Mouse (Mus musculus) liver, embryonic 11.5 days (tissue): ENCODE data around the gene Gal. TPM values are rescaled to one million over a fixed set of nuclear protein-coding genes. Genes with fewer than 3 reads are reported as not detected.

ENCODE experiments used
- ATAC-seq: fragments of 200-750 bp; cut with Nextera tagmentation; replicated peaks from 2 replicates; pipeline ENCODE4 v1.8.0; 2017; ENCODE audit warnings: moderate number of reproducible peaks, mild to moderate bottlenecking, moderate TSS enrichment, moderate library complexity; ENCODE audit not compliant: low FRiP score
- DNase-seq: peaks from one replicate; pipeline ENCODE4 v3.0.0-alpha.2; 2017; ENCODE audit warnings: low spot score
- H3K27ac ChIP-seq: fragments of 300-500 bp; sonication (generic); 2 replicates; pipeline ENCODE4 v1.5.1; 2014; ENCODE audit warnings: mild to moderate bottlenecking, low read depth, low read length, control low read depth
- H3K27me3 ChIP-seq: fragments of 300-500 bp; sonication (generic); replicated peaks from 2 replicates; pipeline ENCODE4 v1.6.1; 2014; ENCODE audit warnings: low read length, mixed read lengths; ENCODE audit not compliant: control insufficient read depth, insufficient read depth
- H3K36me3 ChIP-seq: fragments of 300-500 bp; sonication (generic); 2 replicates; pipeline ENCODE4 v1.6.1; 2014; ENCODE audit warnings: mild to moderate bottlenecking, low read length, moderate library complexity, mixed read lengths; ENCODE audit not compliant: control insufficient read depth, insufficient read depth
- H3K4me1 ChIP-seq: fragments of 300-500 bp; sonication (generic); replicated peaks from 2 replicates; pipeline ENCODE4 v1.6.1; 2014; ENCODE audit warnings: low read length, mixed read lengths; ENCODE audit not compliant: control insufficient read depth, insufficient read depth
- H3K4me2 ChIP-seq: fragments of 300-500 bp; sonication (generic); 2 replicates; pipeline ENCODE4 v1.6.1; 2014; ENCODE audit warnings: mild to moderate bottlenecking, control low read depth, moderate library complexity
- H3K4me3 ChIP-seq: fragments of 300-500 bp; sonication (generic); 2 replicates; pipeline ENCODE4 v1.5.1; 2014; ENCODE audit warnings: low read depth, low read length, control low read depth
- H3K9ac ChIP-seq: fragments of 300-500 bp; sonication (generic); 2 replicates; pipeline ENCODE4 v1.6.1; 2014; ENCODE audit warnings: low read depth, low read length, control low read depth
- H3K9me3 ChIP-seq: fragments of 300-500 bp; sonication (generic); 2 replicates; pipeline ENCODE4 v1.6.1; 2016; ENCODE audit warnings: low read length, inconsistent platforms, mixed read lengths; ENCODE audit not compliant: control insufficient read depth
- WGBS: fragments of 180-500 bp; shearing (Covaris S2); extraction: QIAGEN DNeasy Blood & Tissue Kit; methylation state at CpG from one replicate; pipeline ENCODE4 v1.1.7; 2014; 5-methylcytosine and 5-hydroxymethylcytosine counted together
- polyA plus RNA-seq: library from polyadenylated mRNA; unstranded; fragments of >200 nt; fragmentation: Nextera tagmentation; extraction: Ambion mirVana; gene quantifications from 2 replicates; pipeline ENCODE4 v1.2.1, GENCODE M21; 2014

The Gal gene
- polyA plus RNA-seq, 1 experiment from 2014 or later, result 2.6 TPM

- no peaks in the 10 kb centered on the region for H3K9me3 ChIP-seq
- WGBS, result 59% methylated on average over 7 of the region's 7 CpGs
- DNase-seq, result no peak
Observed at GRCm38 (mm10) chr19:3429156-3429816, 14.9 kb upstream of the Gal start.

GRCm38 (mm10) chr19:3428057-3428830, 13.9 kb upstream of the Gal start:
- Histone ChIP-seq H3K9me3 (no peaks in the 10 kb centered on the region), H3K4me1 (no peaks in the 10 kb centered on the region), H3K9ac (no peak overlapping the region), H3K27ac (no peak overlapping the region), H3K4me2 (no peak overlapping the region), H3K4me3 (no peak overlapping the region), H3K27me3 (no peaks in the 10 kb centered on the region), H3K36me3 (no peaks in the 10 kb centered on the region)
- 81% methylated on average over 15 of the region's 15 CpGs for whole genome bisulfite sequencing
- ATAC-seq (no peak), DNase-seq (no peak)

More at GRCm38 (mm10) chr19:3429156-3429816, 14.9 kb upstream of the Gal start:
- Histone ChIP-seq H3K36me3 (no peaks in the 10 kb centered on the region), H3K27ac (no peak overlapping the region), H3K27me3 (no peaks in the 10 kb centered on the region), H3K9ac (no peak overlapping the region), H3K4me2 (no peak overlapping the region), H3K4me3 (no peak overlapping the region), H3K4me1 (no peaks in the 10 kb centered on the region)
- ATAC-seq, result no peak

- Histone ChIP-seq H3K9me3 (no peaks in the 10 kb centered on the region), H3K9ac (no peak overlapping the region), H3K36me3 (no peaks in the 10 kb centered on the region), H3K4me1 (no peaks in the 10 kb centered on the region), H3K4me3 (no peak overlapping the region), H3K4me2 (no peak overlapping the region), H3K27me3 (no peaks in the 10 kb centered on the region), H3K27ac (no peak overlapping the region)
- 77% methylated on average over 2 of the region's 2 CpGs for WGBS
- no peak for ATAC-seq
- DNase-seq, result no peak
Observed at GRCm38 (mm10) chr19:3424214-3424613, 9.9 kb upstream of the Gal start.

DNA sequence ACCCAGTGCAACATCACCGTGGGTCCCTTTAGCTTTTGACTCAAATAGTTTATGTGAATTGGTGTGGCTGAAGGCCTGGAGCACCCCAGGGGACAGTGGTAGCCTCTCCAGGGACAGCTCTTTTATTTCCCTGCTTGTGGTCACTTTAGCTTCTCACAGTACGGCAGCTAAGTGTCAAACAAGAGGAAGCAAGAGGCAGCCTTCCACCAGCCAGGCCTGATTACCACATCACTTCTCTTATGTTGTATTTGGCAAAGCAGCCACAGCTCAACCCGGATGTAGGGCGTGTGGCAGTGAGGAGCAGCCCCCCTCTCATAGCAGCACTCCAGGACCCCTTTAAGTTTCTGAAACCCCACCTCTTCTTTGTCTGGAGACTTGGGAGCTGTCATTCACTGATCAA, 8.6 kb upstream of the Gal start:
- H3K27me3 ChIP-seq, result no peaks in the 10 kb centered on the region
- H3K9me3 ChIP-seq, result no peaks in the 10 kb centered on the region
- H3K36me3 ChIP-seq, result no peaks in the 10 kb centered on the region
- ATAC-seq (no peak), DNase-seq (no peak)
- no peaks in the 10 kb centered on the region for H3K4me1 ChIP-seq
- no peak overlapping the region for H3K4me3 ChIP-seq
- H3K9ac ChIP-seq, result no peak overlapping the region
- H3K27ac ChIP-seq, result no peak overlapping the region
- WGBS, result 50% methylated on average over 4 of the region's 4 CpGs
- no peak overlapping the region for H3K4me2 ChIP-seq

GRCm38 (mm10) chr19:3422488-3422887, 8.1 kb upstream of the Gal start:
- 85% methylated on average over 6 of the region's 6 CpGs for WGBS
- Histone ChIP-seq H3K9me3 (no peaks in the 10 kb centered on the region), H3K4me3 (no peak overlapping the region), H3K27me3 (no peaks in the 10 kb centered on the region), H3K9ac (no peak overlapping the region), H3K4me2 (no peak overlapping the region), H3K4me1 (no peaks in the 10 kb centered on the region), H3K27ac (no peak overlapping the region), H3K36me3 (no peaks in the 10 kb centered on the region)
- no peak for DNase-seq
- ATAC-seq, result no peak

DNA sequence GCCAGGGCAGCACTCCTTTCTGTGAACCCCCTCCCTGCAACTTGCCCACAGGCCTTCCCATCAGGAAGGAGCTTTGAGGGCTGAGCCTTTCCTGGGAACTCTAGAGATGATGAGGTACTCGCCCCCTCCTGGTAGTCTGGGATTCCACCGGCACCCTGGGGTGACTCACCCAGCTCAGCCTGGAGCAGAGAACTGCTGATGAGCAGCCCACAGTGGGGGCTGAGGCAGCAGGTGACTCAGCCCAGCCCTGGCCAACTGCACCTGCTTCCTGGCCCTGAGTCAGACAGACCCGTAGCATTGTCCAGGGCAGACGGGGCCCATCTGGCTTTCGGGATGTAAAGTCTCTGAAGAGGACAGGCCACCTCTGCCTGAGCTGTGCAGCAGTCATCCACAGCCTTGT, 4.9 kb upstream of the Gal start:
- Histone ChIP-seq H3K9ac (no peak overlapping the region), H3K27me3 (peaks cover 17% of the 10 kb centered on the region), H3K4me3 (no peak overlapping the region), H3K27ac (no peak overlapping the region), H3K9me3 (no peaks in the 10 kb centered on the region), H3K4me1 (no peaks in the 10 kb centered on the region), H3K36me3 (no peaks in the 10 kb centered on the region), H3K4me2 (no peak overlapping the region)
- DNase-seq, result no peak
- 52% methylated on average over 5 of the region's 5 CpGs for WGBS
- ATAC-seq, result no peak

GRCm38 (mm10) chr19:3405531-3406281, 8.6 kb downstream of the Gal start:
- Histone ChIP-seq H3K4me3 (no peak overlapping the region), H3K9me3 (no peaks in the 10 kb centered on the region), H3K4me2 (no peak overlapping the region), H3K36me3 (no peaks in the 10 kb centered on the region), H3K4me1 (no peaks in the 10 kb centered on the region), H3K27me3 (no peaks in the 10 kb centered on the region; the same call in none of the 2 replicates), H3K9ac (no peak overlapping the region), H3K27ac (no peak overlapping the region)
- DNase-seq (no peak), ATAC-seq (no peak)
- 68% methylated on average over 1 of the region's 1 CpGs for WGBS

DNA sequence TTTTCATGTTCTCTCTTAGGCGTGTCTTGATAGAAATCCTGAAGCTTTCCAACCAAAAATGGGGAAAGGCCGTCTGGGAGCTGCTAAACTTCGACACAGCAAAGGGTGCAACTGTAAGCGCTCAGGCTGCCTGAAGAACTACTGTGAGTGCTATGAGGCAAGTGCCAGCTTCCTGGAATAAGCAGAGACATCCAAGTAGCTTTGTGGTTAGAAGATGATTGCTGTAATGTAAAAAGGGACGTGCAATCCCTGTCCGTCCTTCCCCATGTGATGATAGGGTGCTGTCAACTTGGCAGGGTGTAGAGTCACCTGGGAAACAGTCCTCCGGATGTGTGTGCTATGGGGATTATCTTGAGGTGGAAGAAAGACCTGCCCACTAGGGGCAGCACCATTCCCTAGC, 10.3 kb downstream of the Gal start:
- WGBS, result 70% methylated on average over 7 of the region's 7 CpGs
- Histone ChIP-seq H3K9me3 (no peaks in the 10 kb centered on the region), H3K4me2 (no peak overlapping the region), H3K4me3 (no peak overlapping the region), H3K27me3 (no peaks in the 10 kb centered on the region; the same call in none of the 2 replicates), H3K4me1 (no peaks in the 10 kb centered on the region), H3K36me3 (no peaks in the 10 kb centered on the region), H3K27ac (no peak overlapping the region), H3K9ac (no peak overlapping the region)
- ATAC-seq, result no peak
- DNase-seq, result no peak
